Mouse (Mus musculus): Measurements from ENCODE around the gene Tsen54. TPM values are rescaled to one million over a fixed set of nuclear protein-coding genes. Genes with fewer than 3 reads are reported as not detected.
A peak's percentile ranks its signal among the peaks of the same experiment; 100 is the strongest.
"Not testable (repeated sequence)": the region's sequence is repeated elsewhere in the genome, so short reads cannot be mapped to it uniquely, and the experiment has no call there.

Tsen54 gene
- total RNA-seq, 1 experiment from 2014 or later: 16.3 TPM

DNA sequence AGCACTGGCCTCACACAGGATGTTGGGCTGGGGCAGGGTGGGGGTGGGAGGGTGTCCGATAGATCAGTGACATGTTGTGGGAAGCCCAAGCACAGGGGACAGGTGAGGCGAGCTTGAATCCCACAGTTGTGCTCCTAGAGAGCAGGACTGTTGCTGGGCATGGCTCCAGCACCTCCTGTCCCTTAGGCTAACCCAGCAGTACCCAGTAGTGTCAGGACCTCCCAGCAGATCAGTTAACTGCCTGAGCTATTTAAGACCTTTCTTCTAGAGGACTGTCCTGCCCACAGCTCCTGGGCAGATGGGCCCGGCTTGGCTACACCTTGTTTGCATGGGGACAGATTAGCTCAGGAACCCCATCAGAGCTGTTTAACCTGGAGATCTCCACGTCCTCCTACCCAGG, 14.5 kb downstream of the Tsen54 start:
- DNase-seq: no peak

DNA sequence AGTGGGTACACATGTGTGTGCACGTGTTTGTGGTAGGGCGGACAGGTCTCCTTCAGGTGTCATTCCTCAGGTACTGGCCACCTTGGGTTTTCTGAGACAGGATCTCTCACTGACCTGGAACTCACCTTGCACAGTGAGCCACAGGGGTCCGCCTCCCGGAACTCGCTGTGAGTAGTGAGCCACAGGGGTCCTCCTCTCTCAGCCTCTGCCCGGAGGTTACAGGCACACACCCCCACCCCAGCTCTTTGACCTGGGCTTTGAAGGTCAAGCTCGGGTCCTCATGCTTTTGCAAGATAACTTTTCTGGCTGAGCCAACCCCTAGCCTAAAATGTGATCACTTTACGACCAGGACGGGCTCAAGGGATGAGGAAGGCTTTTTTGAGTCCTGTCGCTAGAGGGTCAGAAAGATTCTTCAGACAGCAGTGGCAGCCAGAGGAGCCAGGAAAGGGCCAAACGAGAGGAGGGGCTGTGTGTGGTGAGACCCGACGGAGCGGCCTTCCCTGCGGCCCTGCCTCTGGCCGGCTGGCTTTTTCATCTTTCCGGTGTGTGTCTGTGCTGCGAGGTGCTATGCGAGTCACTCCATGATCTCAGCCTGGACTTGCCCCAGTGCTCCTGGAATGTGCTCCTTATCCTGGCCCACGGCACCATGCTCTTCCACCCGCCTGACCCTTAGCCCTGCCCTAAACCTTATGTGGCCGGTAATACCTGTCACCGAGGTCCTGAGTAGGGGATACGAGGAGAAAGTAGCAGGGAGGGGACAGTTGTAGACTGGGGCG, 16.2 kb downstream of the Tsen54 start:
- DNase-seq: no peak

DNA sequence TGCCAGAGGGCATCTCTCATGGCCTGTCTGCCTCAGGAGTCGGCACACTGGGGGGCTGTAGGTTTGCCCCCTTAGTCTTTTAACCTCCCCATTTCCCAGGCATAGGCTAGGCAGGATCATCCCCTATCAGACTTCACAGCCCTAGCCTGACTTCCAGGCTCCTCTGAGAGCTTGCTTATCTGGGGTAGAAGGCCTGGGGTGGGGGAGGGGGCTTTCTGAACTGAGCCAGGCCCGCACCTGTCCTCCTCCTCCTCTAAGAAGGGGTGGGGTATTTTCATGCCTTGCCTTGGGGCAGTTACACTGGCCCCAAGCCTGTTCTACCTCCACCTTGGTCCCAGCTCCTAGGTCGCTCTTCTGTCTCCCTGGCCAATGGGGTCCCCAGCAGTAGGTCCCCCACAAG, 17.0 kb downstream of the Tsen54 start:
- DNase-seq: no peak

DNA sequence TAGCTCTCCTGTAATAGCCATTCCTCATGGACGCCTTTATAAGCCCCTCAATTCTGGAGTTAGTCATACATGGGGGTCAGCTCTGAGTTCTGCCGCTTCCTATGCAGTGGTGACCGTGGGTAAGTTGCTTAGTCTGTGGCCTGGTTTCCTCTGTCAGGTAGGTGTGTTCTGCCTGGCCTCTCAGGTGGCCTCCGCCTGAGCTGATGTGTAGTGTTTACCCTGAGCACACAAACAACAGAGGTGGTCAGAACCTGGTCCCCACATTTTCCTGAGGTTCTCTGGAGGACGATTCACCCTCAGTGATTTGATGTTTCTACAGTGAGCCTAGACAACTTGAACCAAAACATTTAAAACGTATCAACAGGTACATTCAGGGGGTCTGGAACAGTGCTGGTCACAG, 17.5 kb downstream of the Tsen54 start:
- no peak for DNase-seq

DNA sequence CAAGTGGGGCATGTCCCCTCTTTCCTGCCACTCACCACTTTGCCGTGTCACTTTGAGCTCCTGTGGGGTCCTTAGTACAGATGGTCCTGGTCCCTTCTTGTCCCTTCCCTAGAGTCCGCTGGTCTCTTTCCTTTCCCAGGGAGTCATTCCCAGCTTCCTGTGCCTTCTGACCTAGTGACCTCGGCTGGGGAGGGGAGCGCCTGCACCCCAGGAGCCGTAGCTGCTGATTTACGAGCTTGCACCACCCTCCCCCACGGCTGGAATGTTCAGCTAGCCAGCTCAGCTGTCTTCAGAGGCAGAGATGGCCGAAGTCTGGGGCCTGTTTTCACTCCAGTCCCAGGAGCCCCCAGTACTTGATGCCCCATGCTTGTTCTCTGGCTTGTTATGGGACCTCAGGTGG, 18.0 kb downstream of the Tsen54 start:
- DNase-seq: peak; percentile 76

DNA sequence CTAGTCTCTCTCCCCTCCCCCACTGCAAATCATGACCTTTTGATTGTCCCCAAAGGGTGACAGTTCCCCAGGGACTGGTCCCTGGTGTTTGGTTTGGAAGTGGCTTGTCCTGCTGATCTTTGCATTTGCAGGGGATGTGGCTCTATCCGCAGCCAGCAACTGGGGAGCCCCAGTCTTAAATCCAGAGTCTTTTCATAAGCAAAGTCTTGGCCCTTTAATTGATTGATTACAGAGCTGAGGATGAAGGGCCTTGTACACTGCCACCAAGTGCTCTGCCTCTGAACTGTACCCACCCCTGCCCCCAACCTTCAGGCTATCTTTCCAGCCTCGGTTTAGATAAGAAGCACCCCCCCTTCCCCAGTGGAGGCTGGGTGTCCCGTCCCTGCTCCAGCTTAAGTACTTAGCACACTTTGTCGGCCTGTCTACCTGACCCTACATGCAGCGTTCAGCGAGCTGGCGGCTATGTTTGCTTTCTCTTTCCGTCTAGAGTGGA, 18.5 kb downstream of the Tsen54 start:
- DNase-seq: peak; percentile 52

DNA sequence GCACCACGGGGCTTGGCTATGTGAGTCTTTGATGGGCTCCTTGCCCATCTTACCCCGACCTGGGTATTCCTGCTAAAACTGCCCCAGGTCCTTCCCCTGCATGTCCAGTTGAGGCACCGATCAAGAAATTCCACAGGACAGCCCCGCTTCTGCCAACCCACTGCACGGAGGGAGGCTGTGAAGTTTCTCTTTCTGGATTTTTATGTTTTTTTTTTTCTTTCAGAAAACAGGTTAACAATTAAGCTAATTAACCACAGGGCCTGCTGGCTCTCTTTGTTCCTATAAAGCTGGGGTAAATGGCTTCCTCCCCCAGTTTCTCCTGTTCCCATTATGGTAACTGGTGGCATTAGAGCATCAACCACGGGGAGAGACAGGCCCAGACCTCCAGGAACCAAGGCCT, 19.5 kb downstream of the Tsen54 start:
- DNase-seq: no peak

DNA sequence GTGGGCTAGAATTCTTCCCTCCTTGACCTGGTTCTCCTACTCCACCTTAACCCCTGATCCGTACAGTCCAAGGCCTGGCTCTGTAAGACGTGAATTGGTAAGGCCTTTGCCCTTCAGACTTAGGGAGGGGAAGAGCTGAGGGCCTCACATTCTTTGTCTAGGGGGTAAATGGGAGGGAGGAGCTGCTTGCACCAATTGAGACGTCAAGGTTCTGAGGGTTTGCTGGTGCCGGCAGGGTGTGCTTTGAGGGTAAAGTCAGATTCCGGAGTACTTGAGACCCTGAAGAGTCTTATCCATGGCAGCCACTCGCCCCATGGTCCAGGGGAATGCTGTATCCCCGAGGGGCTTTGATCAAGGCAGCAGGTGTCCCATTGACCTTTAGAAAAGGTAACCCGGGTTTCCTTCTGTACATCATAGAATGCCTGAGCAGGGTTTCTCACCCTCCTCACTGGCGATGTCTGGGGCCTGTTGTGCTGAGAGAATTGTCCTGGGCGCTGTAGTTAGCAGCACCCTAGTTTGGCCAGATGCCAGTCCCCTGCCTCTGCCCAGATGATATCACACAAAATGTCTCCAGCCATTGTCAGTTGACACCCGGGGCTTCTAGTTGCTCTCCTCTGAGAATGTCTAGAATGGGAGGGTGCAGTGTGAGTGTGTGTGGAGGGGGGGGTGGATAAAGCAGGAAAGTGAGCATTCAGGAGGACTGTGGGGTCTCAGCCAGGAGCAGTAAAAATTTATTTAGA, 22.3 kb downstream of the Tsen54 start:
- DNase-seq: no peak

DNA sequence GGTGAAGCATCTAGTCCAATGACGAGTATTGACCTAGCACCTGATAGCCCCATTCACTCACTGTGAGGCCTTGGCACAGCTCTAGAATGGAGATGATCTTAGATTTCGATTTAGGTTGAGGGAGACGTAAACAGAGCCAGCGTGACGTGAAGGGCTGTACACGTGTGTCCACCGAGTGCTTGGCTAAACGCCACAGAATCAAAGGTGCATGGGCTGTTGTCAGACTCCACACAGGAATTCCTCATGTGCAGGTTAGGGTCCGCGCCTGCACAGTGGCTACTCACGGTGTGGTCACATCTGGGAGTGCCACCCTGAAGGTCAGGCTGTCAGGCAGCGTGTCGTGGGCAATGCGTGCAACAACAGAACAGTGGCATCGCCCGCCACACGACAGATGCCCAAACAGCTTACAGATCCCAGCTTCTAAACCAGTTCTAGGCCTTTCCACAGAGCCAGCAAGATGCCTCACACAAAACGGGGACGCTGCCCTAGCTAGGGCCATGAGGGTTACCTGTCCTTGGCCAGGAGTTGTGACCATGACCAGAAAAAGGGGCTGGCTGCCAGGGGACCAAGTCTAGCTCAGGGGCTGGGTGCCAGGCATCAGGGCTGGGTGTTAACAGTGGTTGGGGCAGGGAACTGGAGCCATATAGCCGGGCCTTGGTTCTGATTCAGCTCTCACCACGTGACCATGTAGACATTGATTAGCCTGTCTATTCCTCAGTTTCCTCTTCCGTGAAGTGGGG, 23.3 kb downstream of the Tsen54 start:
- DNase-seq: peak; percentile 47

DNA sequence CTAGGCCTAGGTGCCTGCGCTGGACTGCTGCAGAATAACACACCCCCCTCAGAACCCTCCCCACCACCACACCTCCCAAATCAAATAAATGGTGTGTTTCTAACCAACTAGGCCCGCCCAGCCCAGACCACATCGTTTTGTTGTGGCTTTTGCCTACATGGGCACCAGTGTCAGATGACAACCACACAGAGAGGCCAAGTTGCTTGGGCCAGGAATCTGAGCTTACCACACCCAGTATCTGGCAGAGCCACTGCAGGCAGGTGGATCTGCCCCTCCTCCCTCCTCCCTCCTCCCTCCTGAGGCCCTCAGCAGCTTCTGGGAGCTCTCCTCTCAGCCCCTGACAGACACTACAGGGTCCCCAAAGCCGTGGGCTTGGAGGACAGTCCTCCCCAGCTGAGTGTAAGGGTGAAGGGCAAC, 24.4 kb downstream of the Tsen54 start:
- no peak for DNase-seq

DNA sequence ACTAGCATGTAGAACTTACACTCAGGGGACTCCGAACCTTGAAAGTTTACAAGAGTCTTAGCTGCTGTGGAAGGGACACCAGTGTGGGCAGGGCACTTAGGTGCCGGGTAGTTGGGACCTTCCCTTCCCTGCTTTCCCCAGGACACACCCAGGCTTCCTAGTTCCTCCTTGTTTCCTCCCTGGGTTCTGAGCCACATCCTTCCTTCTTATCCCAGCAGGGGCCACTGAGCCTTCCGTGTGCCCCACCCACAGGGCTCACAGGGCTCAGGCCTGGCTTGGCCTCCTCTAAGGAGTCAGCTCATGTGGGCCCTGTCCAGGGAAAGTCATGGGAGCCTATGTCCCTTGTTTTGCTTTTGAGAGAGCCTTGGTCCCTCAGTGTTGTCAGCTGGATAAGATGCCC, 25.2 kb downstream of the Tsen54 start:
- no peak for DNase-seq

DNA sequence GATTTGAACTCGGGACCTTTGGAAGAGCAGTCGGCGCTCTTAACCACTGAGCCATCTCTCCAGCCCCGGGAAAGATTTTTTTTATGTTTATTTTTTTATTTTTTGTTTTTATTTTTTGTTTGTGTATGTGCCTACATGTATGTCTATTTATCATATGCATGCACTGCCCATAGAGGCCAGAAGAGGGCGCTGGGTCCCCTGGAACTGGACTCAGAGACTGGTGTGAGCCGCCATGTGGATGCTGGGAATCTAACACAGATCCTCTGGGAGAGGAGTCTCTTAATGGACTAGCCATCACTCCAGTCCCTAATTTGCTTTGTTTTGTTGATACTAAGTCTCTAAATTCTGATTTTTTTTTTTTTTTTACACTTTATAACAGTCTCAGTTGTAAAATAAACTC, 26.5 kb downstream of the Tsen54 start:
- no peak for DNase-seq

DNA sequence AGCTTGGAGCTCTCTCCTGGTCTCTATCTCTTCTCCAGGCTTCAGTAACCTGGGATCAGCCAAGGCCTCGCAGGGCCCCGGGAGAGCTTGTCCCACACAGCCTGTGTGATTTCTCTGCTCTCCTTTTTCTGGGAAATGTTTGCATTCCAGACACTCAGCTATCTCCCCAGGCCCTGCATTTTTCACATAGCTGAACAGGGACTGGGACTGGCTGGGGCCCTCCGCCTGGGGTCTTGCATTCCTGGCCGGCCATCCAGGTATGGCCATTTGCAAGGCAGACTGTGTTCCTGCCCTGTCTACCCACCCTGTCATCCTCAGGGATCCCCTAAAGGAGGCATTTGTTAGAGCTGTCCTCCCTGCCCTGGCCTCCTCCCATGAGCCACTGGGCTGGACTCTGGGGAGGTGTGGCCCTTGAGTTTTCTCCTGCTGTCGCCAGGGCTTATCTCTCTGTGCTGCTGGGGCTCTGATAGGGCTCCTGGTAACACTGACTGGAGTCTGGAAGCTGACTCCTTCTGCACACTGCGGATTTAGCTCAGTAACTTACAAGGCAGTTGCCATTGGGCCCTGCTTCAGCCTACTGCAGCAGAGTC, 27.5 kb downstream of the Tsen54 start:
- DNase-seq: peak; percentile 49

DNA sequence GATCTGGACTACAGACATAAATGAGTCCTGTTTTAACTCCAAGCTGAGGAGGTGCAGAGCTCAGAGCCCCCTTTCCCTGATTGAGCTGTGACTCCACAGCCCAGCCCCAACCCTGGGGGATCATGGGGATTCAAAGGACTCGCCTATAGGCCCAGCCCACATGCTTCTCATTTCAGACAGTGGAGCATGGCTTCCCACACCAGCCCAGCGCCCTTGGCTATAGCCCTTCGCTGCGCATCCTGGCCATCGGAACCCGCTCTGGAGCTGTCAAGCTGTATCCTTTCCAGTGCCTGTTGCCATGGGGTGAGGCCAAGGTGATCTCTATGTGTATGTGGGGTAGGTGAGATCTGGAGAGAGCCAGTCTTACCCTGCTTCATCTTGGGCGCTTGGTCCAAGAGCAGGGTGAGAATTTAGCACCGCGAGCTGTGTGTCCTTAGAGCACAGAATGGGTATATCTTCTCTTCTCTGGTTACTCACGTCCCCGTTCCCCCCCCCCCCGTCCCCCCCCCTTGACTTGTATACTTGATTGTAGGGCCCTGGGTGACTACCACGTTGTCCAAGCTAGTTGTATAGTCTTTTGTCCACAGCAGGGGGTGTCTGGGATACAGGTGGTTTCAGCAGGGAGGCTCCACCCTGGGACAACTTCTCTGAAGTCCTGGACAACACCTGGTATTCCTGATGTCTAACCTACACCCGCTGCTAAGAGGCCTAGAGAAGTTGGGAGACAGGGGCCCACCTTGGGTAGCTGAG, 28.8 kb downstream of the Tsen54 start:
- DNase-seq: no peak

DNA sequence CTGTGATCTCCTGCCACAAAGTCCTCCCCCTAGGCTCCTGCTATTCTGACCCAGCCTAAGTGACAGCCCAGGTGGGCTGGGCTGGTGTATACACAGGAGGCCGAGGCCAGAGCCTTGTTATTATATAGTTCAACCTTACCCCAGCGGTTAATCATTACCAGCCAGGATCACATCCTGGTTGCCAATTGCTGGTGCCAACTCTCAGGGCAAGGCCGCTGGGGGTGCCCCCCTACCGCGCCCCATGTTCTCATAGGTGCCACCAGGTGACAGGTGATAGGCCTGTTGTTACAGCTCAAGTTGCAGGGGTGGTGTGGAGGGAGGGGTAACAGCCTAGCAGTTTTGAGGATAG, 29.3 kb downstream of the Tsen54 start:
- no peak for DNase-seq

DNA sequence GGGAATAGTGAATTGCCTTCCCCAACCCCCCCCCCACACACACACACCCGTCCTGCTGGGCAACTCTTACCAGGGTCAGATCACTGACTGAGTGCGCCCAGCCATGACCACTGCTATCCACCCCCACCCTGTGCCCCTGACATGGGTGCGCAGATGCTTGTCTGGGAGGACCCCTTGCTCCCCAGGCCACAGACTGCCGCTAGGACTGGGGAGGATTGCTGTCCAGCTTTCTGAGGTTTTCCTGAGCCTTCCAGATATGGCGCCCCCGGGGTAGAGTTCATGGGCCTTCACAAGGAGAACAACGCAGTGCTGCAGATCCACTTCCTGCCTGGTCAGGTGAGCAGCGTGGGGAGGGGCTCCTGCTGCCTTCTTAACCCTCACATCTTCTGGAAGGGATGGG, 29.7 kb downstream of the Tsen54 start:
- no peak for DNase-seq

DNA sequence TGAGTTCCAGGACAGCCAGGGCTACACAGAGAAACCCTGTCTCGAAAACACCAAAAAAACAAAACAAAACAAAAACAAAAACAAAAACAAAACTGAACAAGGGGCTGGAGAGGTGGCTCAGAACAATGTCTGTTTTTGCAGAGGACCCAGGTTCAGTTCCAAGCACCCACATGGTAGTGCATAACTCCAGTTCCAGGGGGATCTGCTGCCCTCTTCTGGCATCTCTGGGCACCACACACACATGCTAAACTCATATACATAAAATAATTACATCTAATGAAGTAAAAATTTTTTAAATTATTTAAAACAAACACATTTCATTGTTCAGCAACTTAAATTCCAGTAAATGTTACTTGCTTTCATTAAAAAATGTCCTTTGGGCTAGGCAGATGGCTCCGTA, 31.3 kb downstream of the Tsen54 start:
- no peak for DNase-seq

DNA sequence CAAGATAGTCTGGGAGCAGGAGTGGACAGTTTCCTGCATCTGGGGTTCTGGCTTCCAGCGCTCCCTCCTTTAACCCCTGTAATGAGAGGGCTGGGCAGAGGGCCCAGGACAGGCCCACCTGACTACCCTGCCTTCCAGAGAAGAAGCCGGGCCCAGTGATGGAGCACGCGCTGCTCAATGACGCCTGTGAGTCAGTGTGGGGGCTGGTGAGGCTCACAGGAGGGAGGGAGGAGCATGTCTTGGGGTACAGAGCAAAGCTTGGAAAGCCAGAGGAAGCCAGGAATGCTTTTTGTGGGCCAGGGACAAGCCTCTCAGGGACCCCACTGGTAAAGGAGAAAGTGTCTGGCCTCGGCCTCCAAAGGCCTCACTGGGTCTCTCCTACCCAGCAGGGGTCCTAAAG, 40.1 kb downstream of the Tsen54 start:
- DNase-seq: no peak

DNA sequence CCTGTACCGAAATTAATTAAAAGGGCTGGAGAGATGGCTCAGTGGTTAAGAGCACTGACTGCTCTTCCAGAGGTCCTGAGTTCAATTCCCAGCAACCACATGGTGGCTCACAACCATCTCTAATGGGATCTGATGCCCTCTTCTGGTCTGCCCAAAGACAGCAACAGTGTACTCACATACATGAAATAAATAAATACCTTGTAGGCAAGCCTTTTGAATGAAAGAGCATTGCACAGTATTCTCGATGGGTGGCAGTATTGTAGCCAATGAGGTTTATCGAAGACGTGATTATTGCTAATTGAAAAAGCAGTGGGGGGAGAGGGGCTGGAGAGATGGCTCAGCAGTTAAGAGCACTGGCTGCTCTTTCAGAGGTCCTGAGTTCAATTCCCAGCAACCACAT, 42.6 kb downstream of the Tsen54 start:
- DNase-seq: not testable (repeated sequence)

DNA sequence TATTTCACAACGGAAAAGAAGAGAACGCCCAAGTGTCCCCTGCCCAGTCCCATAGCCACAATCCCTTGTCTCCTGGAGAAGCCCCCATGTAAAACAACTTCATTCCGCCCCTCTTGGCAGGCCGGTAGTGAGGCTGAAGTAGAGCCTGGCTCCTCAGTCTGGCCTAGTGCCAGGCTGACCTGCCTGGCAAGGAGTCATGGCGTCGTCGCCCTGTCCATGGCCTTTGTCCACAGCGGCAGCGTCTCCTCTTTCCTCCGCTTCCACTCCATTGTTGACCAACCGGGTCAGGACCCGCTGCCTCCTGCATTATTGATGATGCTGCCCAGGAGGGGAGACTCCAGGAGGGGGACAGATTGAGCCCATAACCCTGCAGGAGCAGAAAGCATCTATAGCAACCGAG, 43.4 kb downstream of the Tsen54 start:
- peak; percentile 34 for DNase-seq

DNA sequence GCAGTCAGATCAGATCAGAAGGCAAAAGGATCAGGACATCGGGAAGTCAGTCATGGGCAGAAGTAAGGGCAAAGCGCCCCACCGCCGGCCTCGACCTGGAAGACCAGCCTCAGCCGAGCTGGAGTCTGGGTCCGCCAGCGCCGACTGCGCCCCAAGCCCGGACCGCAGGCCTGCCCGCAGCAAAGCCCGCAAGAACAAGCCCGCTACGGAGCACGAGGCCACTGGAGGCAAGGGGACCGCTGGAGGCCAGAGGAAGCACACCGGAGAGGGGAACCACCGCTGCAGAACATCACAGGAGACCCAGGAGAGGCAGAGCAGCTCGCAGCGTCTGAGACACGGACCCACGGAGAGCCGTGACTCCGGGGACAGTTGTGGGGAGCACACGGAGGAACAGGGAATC, 43.8 kb downstream of the Tsen54 start, which contains the start of gene Myo15b:
Gene Myo15b (plus strand): TSS at position 53 of the 400 bp plus-strand sequence.
- no peak for DNase-seq

Measured in adrenal gland, postnatal 14 days (tissue).